Mouse (Mus musculus) G1E (cell line): ENCODE data around the gene Olfr2. TPM values are rescaled to one million over a fixed set of nuclear protein-coding genes. Genes with fewer than 3 reads are reported as not detected.

Experiments
- ATAC-seq: 2 replicates; pipeline ENCODE4 v1.8.0; 2016; ENCODE audit warnings: mild to moderate bottlenecking; ENCODE audit not compliant: insufficient number of reproducible peaks, poor library complexity, low FRiP score, severe bottlenecking; ENCODE audit errors: extremely low read depth
- DNase-seq: peaks from one replicate; pipeline ENCODE4 v3.0.0; 2012; ENCODE audit warnings: low spot score
- H3K27me3 ChIP-seq: 2 replicates; pipeline ENCODE4 v1.6.1; 2012; ENCODE audit warnings: mild to moderate bottlenecking, low read length, inconsistent platforms; ENCODE audit not compliant: insufficient read depth
- H3K36me3 ChIP-seq: replicated peaks from 2 replicates; pipeline ENCODE3; 2012; ENCODE audit warnings: mild to moderate bottlenecking, inconsistent platforms
- H3K4me1 ChIP-seq: 2 replicates; pipeline ENCODE4 v1.6.1; 2012; ENCODE audit warnings: low read depth, low read length, inconsistent platforms, mixed read lengths; ENCODE audit not compliant: insufficient read depth
- H3K4me3 ChIP-seq: 2 replicates; pipeline ENCODE4 v1.5.1; 2012; ENCODE audit warnings: low read depth, mild to moderate bottlenecking, inconsistent platforms, low read length, moderate library complexity, mixed read lengths
- H3K9me3 ChIP-seq: replicated peaks from 2 replicates; pipeline ENCODE4 v1.6.1; 2012; ENCODE audit warnings: inconsistent platforms
- CTCF ChIP-seq: IDR thresholded peaks from 2 replicates; pipeline ENCODE4 v1.5.1; 2012; ENCODE audit warnings: low read depth, low read length, inconsistent platforms, mixed read lengths
- GATA1 ChIP-seq: IDR thresholded peaks from 2 replicates; pipeline ENCODE4 v1.6.1; 2012; ENCODE audit warnings: borderline replicate concordance, low read length, inconsistent platforms, mixed read lengths
- GATA2 ChIP-seq: IDR thresholded peaks from 2 replicates; pipeline ENCODE4 v1.6.1; 2012; ENCODE audit warnings: low read depth, low read length, inconsistent platforms, borderline replicate concordance
- POLR2AphosphoS5 ChIP-seq: IDR thresholded peaks from 2 replicates; pipeline ENCODE4 v1.6.1; 2012; ENCODE audit warnings: low read depth, low read length, inconsistent platforms; ENCODE audit not compliant: insufficient replicate concordance
- TAL1 ChIP-seq: conservative IDR thresholded peaks from 2 replicates; pipeline ENCODE4 v1.6.1; 2012; ENCODE audit warnings: low read depth, low read length, inconsistent platforms, mixed read lengths
- polyA plus RNA-seq: library from polyadenylated mRNA; stranded (reverse); fragments of >175 nt; gene quantifications from 2 replicates; pipeline ENCODE4 v1.2.3, GENCODE M21; 2012
- total RNA-seq, 2 experiments: library from RNA; stranded (forward) in 1 of 2; stranded (reverse) in 1 of 2; fragments of 200-1000 nt in 1 of 2; fragments of >200 nt in 1 of 2; fragmentation: Nextera tagmentation in 1 of 2; gene quantifications; 2 replicates each; pipeline ENCODE4 v1.2.3; 2014 to 2017

The Olfr2 gene
- not detected in 2 replicates for total RNA-seq (2014; fragmentation: Nextera tagmentation)
- 0.06 TPM in 1 of 2 replicates, not detected in the other for total RNA-seq (2017)
- not detected in 2 replicates for polyA plus RNA-seq

- H3K27me3 ChIP-seq: no peaks in the 10 kb centered on the region
- H3K9me3 ChIP-seq: no peaks in the 10 kb centered on the region
- H3K4me1 ChIP-seq: peaks cover 20% of the 10 kb centered on the region
- H3K4me3 ChIP-seq: no peak within 1 kb of the TSS
- TF ChIP-seq CTCF (no peak), GATA2 (no peak)
- no peaks in the 10 kb centered on the region for H3K36me3 ChIP-seq
- no peak for ATAC-seq
- no peak for DNase-seq
These were observed at the start of gene Olfr2 for GRCm38 (mm10) chr7:107005972-107006371. Olfr2 (minus strand) TSS chr7:107006072.

GRCm38 (mm10) chr7:107047578-107047977 is 41.7 kb upstream of the Olfr2 start:
- Histone ChIP-seq H3K4me3 (no peak overlapping the region), H3K27me3 (0 out of 2 replicates have a peak, but pooled peaks cover 2% of the 10 kb centered on the region), H3K9me3 (no peaks in the 10 kb centered on the region), H3K36me3 (no peaks in the 10 kb centered on the region), H3K4me1 (peaks cover 3% of the 10 kb centered on the region; the same call in 1 of the 2 replicates)
- DNase-seq: no peak
- ATAC-seq: no peak
- TF ChIP-seq TAL1 (no peak), GATA2 (no peak), GATA1 (no peak), POLR2AphosphoS5 (no peak), CTCF (no peak)

GRCm38 (mm10) chr7:107045833-107046232 is 40.0 kb upstream of the Olfr2 start:
- peak; percentile 1 for DNase-seq
- no peaks in the 10 kb centered on the region for H3K36me3 ChIP-seq
- TF ChIP-seq POLR2AphosphoS5 (no peak), CTCF (0 out of 2 replicates have a peak, but pooled peaks have one; percentile 15)
- H3K27me3 ChIP-seq: 0 out of 2 replicates have a peak, but pooled peaks cover 2% of the 10 kb centered on the region
- H3K4me3 ChIP-seq: no peak overlapping the region
- H3K4me1 ChIP-seq: peaks cover 3% of the 10 kb centered on the region
- ATAC-seq: peak; percentile 28; the same call in 1 of the 2 replicates
- H3K9me3 ChIP-seq: no peaks in the 10 kb centered on the region

- TF ChIP-seq POLR2AphosphoS5 (no peak), GATA1 (no peak), CTCF (no peak), GATA2 (no peak), TAL1 (no peak)
- peaks cover 5% of the 10 kb centered on the region for H3K4me1 ChIP-seq
- H3K9me3 ChIP-seq: no peaks in the 10 kb centered on the region
- H3K27me3 ChIP-seq: 0 out of 2 replicates have a peak, but pooled peaks cover 2% of the 10 kb centered on the region
- DNase-seq (no peak), ATAC-seq (peak; percentile 28)
- H3K36me3 ChIP-seq: no peaks in the 10 kb centered on the region
- no peak overlapping the region for H3K4me3 ChIP-seq
These were observed 38.5 kb upstream of the Olfr2 start for GRCm38 (mm10) chr7:107044407-107044806.

- TF ChIP-seq GATA1 (no peak), CTCF (no peak), GATA2 (no peak), TAL1 (no peak), POLR2AphosphoS5 (no peak)
These were observed 37.3 kb upstream of the Olfr2 start for GRCm38 (mm10) chr7:107043136-107043535.

GRCm38 (mm10) chr7:107039934-107040563 is 34.2 kb upstream of the Olfr2 start:
- DNase-seq (no peak), ATAC-seq (no peak)
- no peaks in the 10 kb centered on the region for H3K27me3 ChIP-seq
- TF ChIP-seq CTCF (no peak), GATA1 (no peak), TAL1 (no peak), POLR2AphosphoS5 (no peak), GATA2 (no peak)
- no peaks in the 10 kb centered on the region for H3K36me3 ChIP-seq
- no peaks in the 10 kb centered on the region for H3K9me3 ChIP-seq
- H3K4me3 ChIP-seq: no peak overlapping the region
- peaks cover 5% of the 10 kb centered on the region for H3K4me1 ChIP-seq

More at GRCm38 (mm10) chr7:107043136-107043535, 37.3 kb upstream of the Olfr2 start:
- no peak for ATAC-seq
- no peak for DNase-seq
- Histone ChIP-seq H3K27me3 (0 out of 2 replicates have a peak, but pooled peaks cover 2% of the 10 kb centered on the region), H3K36me3 (no peaks in the 10 kb centered on the region), H3K4me1 (peaks cover 5% of the 10 kb centered on the region), H3K9me3 (no peaks in the 10 kb centered on the region), H3K4me3 (no peak overlapping the region)
